Mouse (Mus musculus) Patski (cell line): ENCODE data around the gene Cep295. TPM values are rescaled to one million over a fixed set of nuclear protein-coding genes. Genes with fewer than 3 reads are reported as not detected.
A peak's percentile ranks its signal among the peaks of the same experiment; 100 is the strongest.

Experiments used
- ATAC-seq: fragments of 100-300 bp; one replicate; pipeline ENCODE4 v1.8.0; 2021
- CTCF ChIA-PET: fragments of 350-600 bp; sonication (Branson Sonifier 250); formaldehyde crosslinking; loops from one replicate; lab custom pipeline; 2022; ENCODE audit warnings: inconsistent platforms; lab: Charles Lee
- POLR2A ChIA-PET: fragments of 350-600 bp; sonication (Branson Sonifier 250); formaldehyde crosslinking; loops from one replicate; lab custom pipeline; 2022; ENCODE audit warnings: antibody characterized with exemption, inconsistent platforms; lab: Charles Lee
- DNase-seq: peaks from one replicate; pipeline ENCODE4 v3.0.0-alpha.2; 2011; ENCODE audit warnings: low read depth, low spot score
- H3K27me3 ChIP-seq: fragments of 371-371 bp; one replicate; pipeline ENCODE4 v1.5.1; 2021
- CTCF ChIP-seq: fragments of 100-300 bp; IDR thresholded peaks from one replicate; pipeline ENCODE4 v1.5.1; 2021
- in situ Hi-C: fragments of 300-500 bp; cut with MboI; formaldehyde crosslinking; loops from 3 replicates; pipeline ENCODE4 v1.11.1; 2018; ENCODE audit warnings: low pct_unique_long_range_greater_than_20kb, mixed read lengths
- polyA plus RNA-seq: library from polyadenylated mRNA; unstranded; gene quantifications from one replicate; pipeline ENCODE4 v1.2.3, GENCODE M21; 2021

Cep295 gene
- polyA plus RNA-seq, result 17.3 TPM

- ATAC-seq (peak; percentile 100), DNase-seq (peak; percentile 46)
- peaks cover 15% of the 10 kb centered on the region for H3K27me3 ChIP-seq
- ChIA-PET POLR2A (interaction anchor here (0.6 to 1.0 kb wide), 3 partner anchors 16 to 100 kb away, joined by 3 to 5 read pairs (median 3); partner anchors contain the start of gene Med17), CTCF (no interaction called here)
- no peak for TF ChIP-seq CTCF
- in situ Hi-C loops, result no loop called here
Measured at GRCm38 (mm10) chr9:15357484-15358275, at the start of gene Cep295. Gene Cep295 (minus strand): TSS chr9:15357788.

- TF ChIP-seq CTCF, result no peak
- H3K27me3 ChIP-seq, result peaks cover 23% of the 10 kb centered on the region
- ATAC-seq (no peak), DNase-seq (no peak)
- CTCF ChIA-PET, result no interaction called here
- in situ Hi-C loops, result no loop called here
- POLR2A ChIA-PET, result no interaction called here
Measured at GRCm38 (mm10) chr9:15397591-15397990, 40.0 kb upstream of the Cep295 start.

- in situ Hi-C loops, result no loop called here
- CTCF ChIA-PET, result no interaction called here
- POLR2A ChIA-PET, result no interaction called here
- DNase-seq (no peak), ATAC-seq (no peak)
- H3K27me3 ChIP-seq, result peaks cover 19% of the 10 kb centered on the region
- TF ChIP-seq CTCF, result no peak
Measured at GRCm38 (mm10) chr9:15395353-15395942, 37.9 kb upstream of the Cep295 start.

GRCm38 (mm10) chr9:15387075-15387643, 29.6 kb upstream of the Cep295 start:
- H3K27me3 ChIP-seq, result peaks cover 34% of the 10 kb centered on the region
- TF ChIP-seq CTCF, result no peak
- ChIA-PET POLR2A (no interaction called here), CTCF (no interaction called here)
- ATAC-seq, result no peak
- DNase-seq, result no peak
- in situ Hi-C loops, result no loop called here

GRCm38 (mm10) chr9:15384266-15384665, 26.7 kb upstream of the Cep295 start:
- ChIA-PET POLR2A (no interaction called here), CTCF (no interaction called here)

GRCm38 (mm10) chr9:15366260-15366659, 8.7 kb upstream of the Cep295 start:
- CTCF ChIA-PET, result interaction anchor here (1.2 to 1.3 kb wide), 5 partner anchors 99 to 318 kb away, joined by 3 to 7 read pairs (median 4); no protein-coding TSS in a partner anchor
- in situ Hi-C loops, result loop anchor here (5.0 to 10.0 kb wide), 3 partner anchors 131 to 519 kb away; no protein-coding TSS in a partner anchor
- POLR2A ChIA-PET, result no interaction called here
- no peak for DNase-seq
- TF ChIP-seq CTCF, result no peak
- ATAC-seq, result no peak
- peaks cover 14% of the 10 kb centered on the region for H3K27me3 ChIP-seq

More at GRCm38 (mm10) chr9:15384266-15384665, 26.7 kb upstream of the Cep295 start:
- H3K27me3 ChIP-seq, result peaks cover 35% of the 10 kb centered on the region
- DNase-seq (no peak), ATAC-seq (no peak)
- TF ChIP-seq CTCF, result no peak
- in situ Hi-C loops, result no loop called here

GRCm38 (mm10) chr9:15365856-15366255, 8.3 kb upstream of the Cep295 start:
- ChIA-PET POLR2A (no interaction called here), CTCF (interaction anchor here (1.2 to 1.3 kb wide), 5 partner anchors 100 to 319 kb away, joined by 3 to 7 read pairs (median 4); no protein-coding TSS in a partner anchor)
- in situ Hi-C loops, result loop anchor here (5.0 to 10.0 kb wide), 3 partner anchors 131 to 519 kb away; no protein-coding TSS in a partner anchor
- TF ChIP-seq CTCF, result peak; percentile 55
- H3K27me3 ChIP-seq, result peaks cover 15% of the 10 kb centered on the region
- no peak for DNase-seq
- ATAC-seq, result peak; percentile 78

GRCm38 (mm10) chr9:15364843-15365242, 7.3 kb upstream of the Cep295 start:
- ChIA-PET CTCF (no interaction called here), POLR2A (no interaction called here)
- peaks cover 21% of the 10 kb centered on the region for H3K27me3 ChIP-seq
- no peak for ATAC-seq
- TF ChIP-seq CTCF, result no peak
- DNase-seq, result no peak
- in situ Hi-C loops, result loop anchor here (5.0 to 10.0 kb wide), 3 partner anchors 132 to 520 kb away; no protein-coding TSS in a partner anchor

GRCm38 (mm10) chr9:15356916-15357483, 588 bp downstream of the Cep295 start:
- POLR2A ChIA-PET, result interaction anchor here (0.6 to 1.0 kb wide), 3 partner anchors 16 to 101 kb away, joined by 3 to 5 read pairs (median 3); partner anchors contain the start of gene Med17
- no peak for DNase-seq
- in situ Hi-C loops, result no loop called here
- CTCF ChIA-PET, result no interaction called here
- no peak for TF ChIP-seq CTCF
- no peak for ATAC-seq
- H3K27me3 ChIP-seq, result peaks cover 12% of the 10 kb centered on the region

- ATAC-seq, result no peak
- CTCF ChIA-PET, result interaction anchor here (1.3 kb wide), 1 partner anchor 17 kb away, joined by 3 read pairs; no protein-coding TSS in a partner anchor
Measured at GRCm38 (mm10) chr9:15349925-15350324, 7.7 kb downstream of the Cep295 start.

More at GRCm38 (mm10) chr9:15349925-15350324, 7.7 kb downstream of the Cep295 start:
- in situ Hi-C loops, result no loop called here
- no peak for TF ChIP-seq CTCF
- H3K27me3 ChIP-seq, result no peaks in the 10 kb centered on the region
- no peak for DNase-seq
- POLR2A ChIA-PET, result interaction anchor here (1.1 kb wide), 1 partner anchor 36 kb away, joined by 3 read pairs; no protein-coding TSS in a partner anchor
